In the genomic region with DNA sequence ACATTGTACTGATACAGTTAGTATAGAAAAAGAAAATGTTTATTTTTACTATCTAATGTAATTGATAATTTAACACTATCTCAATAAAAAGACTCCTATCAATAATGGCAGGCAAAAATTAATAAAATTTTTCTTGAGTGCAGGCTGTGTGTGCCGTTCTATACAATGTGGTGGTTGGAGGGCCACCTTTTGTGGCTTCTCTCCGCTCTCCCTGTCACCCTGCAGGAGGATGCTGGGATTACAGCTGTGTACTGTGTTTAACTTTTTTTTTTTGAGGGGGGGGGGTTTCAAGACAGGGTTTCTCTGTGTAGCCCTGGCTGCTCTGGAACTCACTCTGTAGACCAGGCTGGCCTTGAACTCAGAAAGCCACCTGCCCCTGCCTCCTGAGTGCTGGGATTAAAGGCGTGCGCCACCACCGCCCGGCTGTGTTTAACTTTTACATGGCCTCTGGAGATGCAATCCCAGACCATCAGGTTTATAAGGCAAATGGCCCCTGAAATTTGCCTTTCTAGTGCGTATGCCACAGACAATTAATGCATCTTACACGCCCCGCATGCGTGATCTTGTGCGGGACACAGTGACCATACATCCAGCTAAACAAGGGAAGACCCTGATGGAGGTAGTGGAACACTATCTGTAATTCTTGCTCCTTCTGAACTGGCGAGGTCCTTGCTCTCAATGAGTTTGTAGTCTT, we compare ENCODE assay signal across 15 mouse cellular contexts. TPM values are rescaled to one million over a fixed set of nuclear protein-coding genes. Genes with fewer than 3 reads are reported as not detected.
A peak's percentile ranks its signal among the peaks of the same experiment; 100 is the strongest.
DNase-seq lines count a peak whose midpoint lies in the region; ATAC-seq and TF ChIP-seq lines count a peak whose summit lies in the region.
"Had no signal": no experiment of that assay in that cellular context is flagged by ENCODE, and none has a peak within 500 bp of the region (broad histone marks: within the 10 kb centered on the region; RNA-seq: fewer than 3 reads in every experiment).

No protein-coding gene starts in this region.

- H3K4me3 ChIP-seq in intestine, postnatal 0 days (ENCODE audit: low read depth, low read length): no peak overlapping the region
- H3K4me3 ChIP-seq in intestine, embryonic 15.5 days (replicated peaks): no peak overlapping the region
- no peak overlapping the region for H3K4me3 ChIP-seq in spleen, adult 2 months (ENCODE audit: extremely low read depth, insufficient read depth, insufficient read length)
- H3K4me3 ChIP-seq: embryonic facial prominence, embryonic 12.5 days; forebrain, embryonic 15.5 days; heart, embryonic 12.5 days had no signal

- no peak for ATAC-seq in intestine, postnatal 0 days
- no peak for ATAC-seq in intestine, embryonic 15.5 days
- ATAC-seq: intestine, embryonic 16.5 days had no signal

- WGBS in intestine, postnatal 0 days: 89% methylated on average over 12 of the region's 12 CpGs
- WGBS in intestine, embryonic 15.5 days: 93% methylated on average over 12 of the region's 12 CpGs
- 90% methylated on average over 12 of the region's 12 CpGs for WGBS in spleen, adult 2 months

- no peaks in the 10 kb centered on the region for H3K36me3 ChIP-seq in intestine, postnatal 0 days (ENCODE audit: control insufficient read depth, insufficient read depth)
- H3K36me3 ChIP-seq in intestine, embryonic 15.5 days: no peaks in the 10 kb centered on the region
- no peaks in the 10 kb centered on the region for H3K36me3 ChIP-seq in spleen, adult 2 months (ENCODE audit: control insufficient read depth, insufficient read depth, low read length)
- no peaks in the 10 kb centered on the region for H3K36me3 ChIP-seq in splenic B cell, adult 2 months (ENCODE audit: control insufficient read depth, insufficient read depth, low read length, poor library complexity, severe bottlenecking)
- H3K36me3 ChIP-seq: embryonic facial prominence, embryonic 12.5 days; forebrain, embryonic 15.5 days; heart, embryonic 12.5 days had no signal

- TF ChIP-seq CTCF in intestine, postnatal 0 days (IDR thresholded peaks at IDR 0.05; ENCODE audit: low read depth): peak; percentile 22; the same call in 1 of the 2 replicates
- TF ChIP-seq CTCF in spleen, adult 2 months (IDR thresholded peaks at IDR 0.05; ENCODE audit: extremely low read depth, insufficient read depth, insufficient read length, insufficient replicate concordance): no peak

- no peak overlapping the region for H3K4me2 ChIP-seq in intestine, postnatal 0 days (replicated peaks; ENCODE audit: low read depth)
- no peak overlapping the region for H3K4me2 ChIP-seq in intestine, embryonic 15.5 days (replicated peaks)
- H3K4me2 ChIP-seq: embryonic facial prominence, embryonic 12.5 days; forebrain, embryonic 15.5 days; heart, embryonic 12.5 days had no signal

- no peak for DNase-seq in spleen, adult 2 months (ENCODE audit: low read depth in 1 of 2, low spot score in 2 of 2)
- no peak for DNase-seq in spleen, postnatal 36 days (ENCODE audit: low spot score in 2 of 2)
- peak; percentile 16 for DNase-seq in R1 (ENCODE audit: low read depth, low spot score)
- peak; percentile 75 for DNase-seq in splenic B cell, adult 2 months (ENCODE audit: low read depth, low spot score)
- no peak for DNase-seq in left cerebral cortex, postnatal 14 days (ENCODE audit: low spot score in 2 of 2)
- DNase-seq: gastrocnemius, postnatal 36 days had no signal

- no peak overlapping the region for H3K9ac ChIP-seq in intestine, postnatal 0 days (ENCODE audit: low read depth, low read length)
- H3K9ac ChIP-seq in intestine, embryonic 15.5 days: no peak overlapping the region
- H3K9ac ChIP-seq: embryonic facial prominence, embryonic 12.5 days; forebrain, embryonic 15.5 days; heart, embryonic 12.5 days had no signal

- H3K27me3 ChIP-seq in intestine, postnatal 0 days (replicated peaks; ENCODE audit: control insufficient read depth, insufficient read depth, low read length): no peaks in the 10 kb centered on the region
- no peaks in the 10 kb centered on the region for H3K27me3 ChIP-seq in intestine, embryonic 15.5 days (replicated peaks)
- no peaks in the 10 kb centered on the region for H3K27me3 ChIP-seq in spleen, adult 2 months (ENCODE audit: control insufficient read depth, insufficient read depth, low read length)
- H3K27me3 ChIP-seq in splenic B cell, adult 2 months (ENCODE audit: control insufficient read depth, insufficient read depth, low read length, poor library complexity, severe bottlenecking): no peaks in the 10 kb centered on the region
- H3K27me3 ChIP-seq: embryonic facial prominence, embryonic 12.5 days; forebrain, embryonic 15.5 days; heart, embryonic 12.5 days had no signal

- intact Hi-C loops in left cerebral cortex, postnatal 14 days (cut with DNase I): no loop called here

- no peaks in the 10 kb centered on the region for H3K4me1 ChIP-seq in intestine, postnatal 0 days (replicated peaks; ENCODE audit: control insufficient read depth, insufficient read depth, low read length)
- no peaks in the 10 kb centered on the region for H3K4me1 ChIP-seq in intestine, embryonic 15.5 days (replicated peaks)
- peaks cover 31% of the 10 kb centered on the region for H3K4me1 ChIP-seq in spleen, adult 2 months (ENCODE audit: control insufficient read depth, insufficient read depth, insufficient read length)
- H3K4me1 ChIP-seq: embryonic facial prominence, embryonic 12.5 days had no signal

- no peak overlapping the region for H3K27ac ChIP-seq in intestine, postnatal 0 days (ENCODE audit: low read depth, low read length)
- no peak overlapping the region for H3K27ac ChIP-seq in intestine, embryonic 15.5 days
- peak overlapping the region; percentile 81 for H3K27ac ChIP-seq in spleen, adult 2 months (ENCODE audit: insufficient read depth, low read length)
- H3K27ac ChIP-seq: embryonic facial prominence, embryonic 12.5 days had no signal

- no peaks in the 10 kb centered on the region for H3K9me3 ChIP-seq in intestine, postnatal 0 days (ENCODE audit: control insufficient read depth)
- no peaks in the 10 kb centered on the region for H3K9me3 ChIP-seq in intestine, embryonic 15.5 days
- H3K9me3 ChIP-seq: embryonic facial prominence, embryonic 12.5 days; forebrain, embryonic 15.5 days had no signal

- TF ChIP-seq POLR2A in spleen, adult 2 months (IDR thresholded peaks at IDR 0.05; ENCODE audit: low read depth, low read length): no peak

RNA-seq across cellular contexts. Expression of gene Cd83, which starts 21.1 kb away (rescaled TPM):
- polyA plus RNA-seq in intestine, postnatal 0 days (2015; fragmentation: Nextera tagmentation; extraction: Ambion mirVana): 4.2 and 5.0 TPM in 2 replicates
- 9.1 and 10.3 TPM in 2 replicates for polyA plus RNA-seq in intestine, embryonic 15.5 days (2015; fragmentation: Nextera tagmentation; extraction: Ambion mirVana)
- 38.3 and 58.4 TPM in 2 replicates for polyA plus RNA-seq in spleen, adult 2 months (2012; rRNA removed)
- total RNA-seq in left cerebral cortex, postnatal 14 days (2021): 1 to 10 TPM; 5.5 to 6.4 TPM
- total RNA-seq: common myeloid progenitor, adult 5-6 weeks; MEL had no signal
- polyA plus RNA-seq: C2C12 had no signal

Comparison
In these comparisons a context has a peak if more than half of its experiments do, and no peak if none do; other contexts are left out.
1. DNase-seq: peak in R1 (single experiment) and splenic B cell, adult 2 months (single experiment); none in spleen, adult 2 months (0 of 2), spleen, postnatal 36 days (0 of 2) and left cerebral cortex, postnatal 14 days (0 of 2).